Mouse (Mus musculus) spleen, adult 2 months (tissue): ENCODE data around the gene Slc25a11.

ENCODE experiments used
- CTCF ChIP-seq: fragments of 200-500 bp; IDR thresholded peaks from 2 replicates; pipeline ENCODE4 v1.5.1; 2011; ENCODE audit warnings: mild to moderate bottlenecking, inconsistent platforms; ENCODE audit not compliant: insufficient read depth, insufficient read length, insufficient replicate concordance; ENCODE audit errors: extremely low read depth
- POLR2A ChIP-seq: fragments of 200-500 bp; IDR thresholded peaks from 2 replicates; pipeline ENCODE4 v1.6.1; 2011; ENCODE audit warnings: low read depth, low read length, inconsistent platforms

- TF ChIP-seq POLR2A: no peak
- no peak for TF ChIP-seq CTCF
Measured at GRCm38 (mm10) chr11:70678576-70678975, 31.3 kb upstream of the Slc25a11 start.
